Mouse (Mus musculus) myocyte (in vitro differentiated cells): ENCODE measurements around the gene Ankrd27. TPM values are rescaled to one million over a fixed set of nuclear protein-coding genes. Genes with fewer than 3 reads are reported as not detected.
"Not testable (repeated sequence)": the region's sequence is repeated elsewhere in the genome, so short reads cannot be mapped to it uniquely, and the experiment has no call there.

Source experiments
- H3K27me3 ChIP-seq: one replicate; pipeline ENCODE4 v1.6.1; 2011; ENCODE audit not compliant: control insufficient read depth, insufficient read depth, insufficient read length
- H3K36me3 ChIP-seq: one replicate; pipeline ENCODE4 v1.6.1; 2011; ENCODE audit not compliant: control insufficient read depth, insufficient read depth
- H3K4me2 ChIP-seq: one replicate; pipeline ENCODE4 v1.6.1; 2011; ENCODE audit warnings: low read depth, control low read depth
- H3K4me3 ChIP-seq: one replicate; pipeline ENCODE4 v1.5.1; 2011; ENCODE audit warnings: mild to moderate bottlenecking, control low read depth, moderate library complexity
- H3K79me2 ChIP-seq: one replicate; pipeline ENCODE4 v1.6.1; 2011; ENCODE audit not compliant: control insufficient read depth, insufficient read depth
- H3ac ChIP-seq: one replicate; pipeline ENCODE4 v1.6.1; 2011; ENCODE audit not compliant: control insufficient read depth, insufficient read length
- CEBPB ChIP-seq: IDR thresholded peaks from 2 replicates; pipeline ENCODE4 v1.6.1; 2011; ENCODE audit warnings: mild to moderate bottlenecking, moderate library complexity; ENCODE audit not compliant: poor library complexity, insufficient read depth, severe bottlenecking
- E2F4 ChIP-seq: IDR thresholded peaks from one replicate; pipeline ENCODE4 v1.6.1; 2011; ENCODE audit warnings: mild to moderate bottlenecking, control low read depth, moderate library complexity; ENCODE audit not compliant: insufficient read depth
- MAX ChIP-seq: IDR thresholded peaks from one replicate; pipeline ENCODE4 v1.6.1; 2011; ENCODE audit warnings: low read depth, mild to moderate bottlenecking, control low read depth
- MYOD1 ChIP-seq, 3 experiments: IDR thresholded peaks; one replicate each; pipeline ENCODE4 v1.6.1; 2011; ENCODE audit warnings: control low read depth in 2 of 3, low read depth in 2 of 3, mild to moderate bottlenecking in 2 of 3, moderate library complexity in 1 of 3; ENCODE audit not compliant: insufficient read length in 2 of 3, control insufficient read depth in 1 of 3
- MYOG ChIP-seq, 3 experiments: IDR thresholded peaks; one replicate each; pipeline ENCODE4 v1.6.1; 2011; ENCODE audit warnings: control low read depth in 2 of 3, low read depth in 2 of 3, mild to moderate bottlenecking in 2 of 3; ENCODE audit not compliant: insufficient read length in 2 of 3, control insufficient read depth in 1 of 3, insufficient read depth in 1 of 3
- POLR2A ChIP-seq: IDR thresholded peaks from one replicate; pipeline ENCODE4 v1.6.1; 2011; ENCODE audit warnings: low read depth, mild to moderate bottlenecking, control low read depth, moderate library complexity; ENCODE audit not compliant: insufficient read length
- POLR2AphosphoS2 ChIP-seq: IDR thresholded peaks from one replicate; pipeline ENCODE4 v1.6.1; 2011; ENCODE audit warnings: low read depth, control low read depth; ENCODE audit not compliant: insufficient read length
- REST ChIP-seq: IDR thresholded peaks from one replicate; pipeline ENCODE4 v1.6.1; 2011; ENCODE audit warnings: mild to moderate bottlenecking, control low read depth, moderate library complexity; ENCODE audit not compliant: insufficient read depth, insufficient read length
- SRF ChIP-seq: IDR thresholded peaks from one replicate; pipeline ENCODE4 v1.6.1; 2011; ENCODE audit warnings: low read depth; ENCODE audit not compliant: control insufficient read depth, insufficient read length
- TCF12 ChIP-seq: IDR thresholded peaks from one replicate; pipeline ENCODE4 v1.6.1; 2011; ENCODE audit warnings: mild to moderate bottlenecking, control low read depth; ENCODE audit not compliant: poor library complexity, insufficient read depth, severe bottlenecking
- TCF3 ChIP-seq: IDR thresholded peaks from one replicate; pipeline ENCODE4 v1.6.1; 2011; ENCODE audit warnings: low read depth, control low read depth; ENCODE audit not compliant: insufficient read length
- USF1 ChIP-seq: IDR thresholded peaks from one replicate; pipeline ENCODE4 v1.6.1; 2011; ENCODE audit warnings: low read depth, mild to moderate bottlenecking, control low read depth, moderate library complexity
- polyA plus RNA-seq: library from polyadenylated mRNA; unstranded; fragments of >200 nt; fragmentation: generic; extraction: Trizol; gene quantifications from one replicate; pipeline ENCODE4 v1.2.1, GENCODE M21; 2012; ENCODE audit warnings: missing spikeins

The Ankrd27 gene
- polyA plus RNA-seq, 1 experiment: 13.0 TPM

DNA sequence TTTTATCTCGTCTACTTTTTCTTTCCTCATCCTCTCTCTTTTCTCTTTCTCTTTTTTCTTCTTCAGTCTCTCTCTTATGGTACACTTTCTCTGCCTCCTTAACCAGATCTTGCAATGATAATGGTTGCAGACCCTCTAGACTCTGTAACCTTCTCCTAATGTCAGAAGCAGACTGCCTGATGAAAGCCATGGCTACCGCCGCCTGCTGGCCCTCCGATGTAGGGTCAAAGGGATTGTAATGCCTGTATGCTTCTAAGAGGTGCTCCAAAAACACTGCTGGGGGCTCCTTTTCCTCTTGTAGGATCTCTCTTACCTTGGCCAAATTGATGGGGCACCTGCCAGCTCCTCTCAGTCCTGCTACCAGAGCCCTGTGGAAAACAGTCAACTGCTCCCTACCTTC is 16.3 kb upstream of the Ankrd27 start:
- H3K4me2 ChIP-seq, H3K36me3 ChIP-seq, H3K79me2 ChIP-seq, H3K4me3 ChIP-seq, H3ac ChIP-seq: not testable (repeated sequence)
- H3K27me3 ChIP-seq: peaks cover 20% of the 10 kb centered on the region

GRCm38 (mm10) chr7:35570883-35571282 is 15.2 kb upstream of the Ankrd27 start:
- H3K36me3 ChIP-seq, H3ac ChIP-seq, H3K4me2 ChIP-seq, H3K4me3 ChIP-seq, H3K79me2 ChIP-seq: not testable (repeated sequence)
- H3K27me3 ChIP-seq: peaks cover 26% of the 10 kb centered on the region

- H3K4me3 ChIP-seq: no peak overlapping the region
- TF ChIP-seq CEBPB (no peak), SRF (no peak), POLR2AphosphoS2 (no peak), TCF3 (no peak), USF1 (no peak), MAX (no peak), POLR2A (no peak), E2F4 (no peak), TCF12 (no peak), MYOG (IDR thresholded peaks at IDR 0.05; ENCODE audit: control insufficient read depth in 1 of 3, insufficient read depth in 1 of 3, insufficient read length in 2 of 3, low read depth in 2 of 3) (no peak), MYOD1 (IDR thresholded peaks at IDR 0.05; ENCODE audit: control insufficient read depth in 1 of 3, insufficient read length in 2 of 3, low read depth in 2 of 3) (no peak)
- no peaks in the 10 kb centered on the region for H3K36me3 ChIP-seq
- no peaks in the 10 kb centered on the region for H3K79me2 ChIP-seq
- peaks cover 56% of the 10 kb centered on the region for H3K27me3 ChIP-seq
- no peak overlapping the region for H3K4me2 ChIP-seq
- no peak overlapping the region for H3ac ChIP-seq
Measured at GRCm38 (mm10) chr7:35579849-35580248, 6.2 kb upstream of the Ankrd27 start.

GRCm38 (mm10) chr7:35582719-35583118 is 3.3 kb upstream of the Ankrd27 start:
- Histone ChIP-seq H3ac (no peak overlapping the region), H3K36me3 (no peaks in the 10 kb centered on the region), H3K79me2 (no peaks in the 10 kb centered on the region), H3K4me2 (no peak overlapping the region), H3K27me3 (peaks cover 37% of the 10 kb centered on the region), H3K4me3 (no peak overlapping the region)
- TF ChIP-seq USF1 (no peak), REST (no peak), POLR2AphosphoS2 (no peak), MAX (no peak), POLR2A (no peak), TCF3 (no peak), SRF (no peak), E2F4 (no peak), TCF12 (no peak), MYOG (IDR thresholded peaks at IDR 0.05; ENCODE audit: control insufficient read depth in 1 of 3, insufficient read depth in 1 of 3, insufficient read length in 2 of 3, low read depth in 2 of 3) (no peak), CEBPB (no peak), MYOD1 (IDR thresholded peaks at IDR 0.05; ENCODE audit: control insufficient read depth in 1 of 3, insufficient read length in 2 of 3, low read depth in 2 of 3) (no peak)

DNA sequence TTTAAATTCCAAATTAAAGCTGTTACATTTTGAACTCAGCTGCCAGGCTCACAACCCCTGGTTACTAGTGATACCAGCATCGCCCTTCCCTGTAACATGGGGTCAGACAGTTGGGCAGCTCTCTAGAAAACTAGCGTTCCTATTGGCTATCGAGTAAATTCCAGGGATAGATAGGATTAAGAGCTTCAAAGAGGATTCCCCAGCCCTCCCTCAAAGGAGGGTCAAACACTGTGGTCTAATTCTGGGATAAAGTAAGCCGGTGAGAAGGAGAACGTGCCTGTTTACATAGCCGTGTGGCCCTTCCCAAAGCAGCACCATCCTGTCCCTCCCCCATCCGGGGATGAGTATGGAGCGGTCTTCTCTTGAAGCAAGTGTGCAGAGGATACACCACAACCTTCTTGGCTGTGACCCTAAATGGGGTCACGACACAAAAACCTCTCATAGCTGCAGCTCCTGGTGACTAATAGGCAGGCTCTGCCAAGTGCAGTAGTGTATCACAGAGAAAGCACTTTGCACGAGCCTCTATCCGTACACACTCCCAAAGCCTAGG is 2.5 kb upstream of the Ankrd27 start:
- H3ac ChIP-seq: no peak overlapping the region
- no peaks in the 10 kb centered on the region for H3K36me3 ChIP-seq
- TF ChIP-seq POLR2AphosphoS2 (no peak), TCF12 (no peak), MAX (no peak), CEBPB (no peak), USF1 (no peak), REST (no peak), MYOG (IDR thresholded peaks at IDR 0.05; ENCODE audit: control insufficient read depth in 1 of 3, insufficient read depth in 1 of 3, insufficient read length in 2 of 3, low read depth in 2 of 3) (no peak), SRF (no peak), TCF3 (no peak), E2F4 (no peak), MYOD1 (IDR thresholded peaks at IDR 0.05; ENCODE audit: control insufficient read depth in 1 of 3, insufficient read length in 2 of 3, low read depth in 2 of 3) (no peak), POLR2A (no peak)
- H3K79me2 ChIP-seq: no peaks in the 10 kb centered on the region
- H3K4me2 ChIP-seq: no peak overlapping the region
- H3K4me3 ChIP-seq: no peak overlapping the region
- peaks cover 29% of the 10 kb centered on the region for H3K27me3 ChIP-seq
